Mouse (Mus musculus): ENCODE measurements at regions not wholly inside any gene's neighbourhood (a gene's known extent, or its start where the extent isn't known, plus 50 kb on each side); places are given as distances from the start of the nearest gene placed in this dataset.

DNA sequence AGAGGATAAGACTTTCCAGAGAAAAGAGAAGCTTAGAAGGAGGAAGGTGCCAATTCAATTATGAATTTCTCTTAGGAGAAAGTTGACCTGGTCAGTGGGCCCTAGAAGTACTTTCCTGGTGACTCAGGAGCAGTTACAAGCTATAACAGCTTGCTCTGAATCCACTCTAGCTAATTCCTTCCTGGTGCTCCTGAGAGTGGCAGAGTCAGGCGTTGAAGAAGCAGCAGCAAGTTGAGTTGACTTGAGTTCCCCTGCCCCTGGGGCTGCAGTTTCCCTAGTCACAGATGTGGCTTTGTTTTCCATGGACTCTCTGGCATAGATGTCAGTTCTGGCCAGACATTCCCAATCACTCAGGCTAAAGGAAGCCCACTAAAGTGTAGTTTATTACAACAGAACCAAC is 85.9 kb downstream of the Osr1 start:
- DNase-seq (ENCODE audit: low spot score) (no peak), ATAC-seq (ENCODE audit: low FRiP score) (no peak)
- Histone ChIP-seq H3K27me3 (ENCODE audit: insufficient read depth, low read length) (no peaks in the 10 kb centered on the region), H3K4me2 (ENCODE audit: low read depth, low read length, poor library complexity, severe bottlenecking) (no peak overlapping the region), H3K4me3 (ENCODE audit: low read depth, low read length) (no peak overlapping the region), H3K36me3 (ENCODE audit: insufficient read depth, low read length) (no peaks in the 10 kb centered on the region), H3K9me3 (ENCODE audit: low read length) (no peaks in the 10 kb centered on the region), H3K4me1 (ENCODE audit: insufficient read depth, low read length) (no peaks in the 10 kb centered on the region), H3K9ac (replicated peaks; ENCODE audit: low read length, poor library complexity, severe bottlenecking) (no peak overlapping the region), H3K27ac (ENCODE audit: low read depth, low read length) (no peak overlapping the region)
- WGBS = 29% methylated on average over 1 of the region's 1 CpGs
- TF ChIP-seq CTCF (IDR thresholded peaks at IDR 0.05) = no peak

- TF ChIP-seq CTCF (IDR thresholded peaks at IDR 0.05) = no peak
- H3K36me3 ChIP-seq (ENCODE audit: insufficient read depth, low read length) = no peaks in the 10 kb centered on the region
- H3K4me1 ChIP-seq (ENCODE audit: insufficient read depth, low read length) = no peaks in the 10 kb centered on the region
- H3K27ac ChIP-seq (ENCODE audit: low read depth, low read length) = no peak overlapping the region
- H3K9ac ChIP-seq (replicated peaks; ENCODE audit: low read length, poor library complexity, severe bottlenecking) = no peak overlapping the region
- 73% methylated on average over 3 of the region's 3 CpGs for WGBS
- no peaks in the 10 kb centered on the region for H3K27me3 ChIP-seq (ENCODE audit: insufficient read depth, low read length)
- no peak overlapping the region for H3K4me2 ChIP-seq (ENCODE audit: low read depth, low read length, poor library complexity, severe bottlenecking)
- no peak overlapping the region for H3K4me3 ChIP-seq (ENCODE audit: low read depth, low read length)
- H3K9me3 ChIP-seq (ENCODE audit: low read length) = no peaks in the 10 kb centered on the region
- ATAC-seq (ENCODE audit: low FRiP score) = no peak
- no peak for DNase-seq (ENCODE audit: low spot score)
Measured at GRCm38 (mm10) chr12:9656324-9656723, 86.4 kb downstream of the Osr1 start.

DNA sequence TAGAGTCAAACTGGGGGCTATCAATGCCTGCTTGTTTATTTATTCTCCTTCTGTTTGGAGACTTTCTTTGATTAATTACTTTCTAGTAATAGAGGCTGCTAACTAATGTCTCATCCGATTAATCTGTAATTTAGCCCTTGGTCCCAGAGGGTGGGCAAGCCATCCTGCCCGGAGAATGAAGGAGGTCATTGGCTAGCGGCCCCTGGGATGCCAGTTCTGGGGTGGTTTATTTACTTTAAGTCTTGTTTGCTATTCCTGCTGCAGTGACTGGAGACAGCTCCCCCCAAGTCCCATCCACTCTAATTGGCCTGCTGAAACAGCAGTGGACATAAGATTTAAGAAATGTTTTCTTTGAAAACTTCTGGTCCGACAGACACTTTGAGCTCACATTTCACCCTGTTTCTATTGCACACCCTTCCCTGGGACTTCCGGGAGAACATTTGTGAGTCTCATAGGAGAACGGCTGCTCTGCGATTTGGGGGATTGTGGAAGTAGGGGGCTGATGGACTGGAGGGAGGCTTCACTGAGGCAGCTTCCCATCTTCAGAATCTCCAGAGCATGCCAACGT is 87.4 kb downstream of the Osr1 start:
- H3K36me3 ChIP-seq (ENCODE audit: insufficient read depth, low read length) = no peaks in the 10 kb centered on the region
- no peak for TF ChIP-seq CTCF (IDR thresholded peaks at IDR 0.05)
- H3K27ac ChIP-seq (ENCODE audit: low read depth, low read length) = no peak overlapping the region
- DNase-seq (ENCODE audit: low spot score) (no peak), ATAC-seq (ENCODE audit: low FRiP score) (no peak)
- no peaks in the 10 kb centered on the region for H3K4me1 ChIP-seq (ENCODE audit: insufficient read depth, low read length)
- H3K4me3 ChIP-seq (ENCODE audit: low read depth, low read length) = no peak overlapping the region
- no peaks in the 10 kb centered on the region for H3K9me3 ChIP-seq (ENCODE audit: low read length)
- H3K27me3 ChIP-seq (ENCODE audit: insufficient read depth, low read length) = no peaks in the 10 kb centered on the region
- H3K4me2 ChIP-seq (ENCODE audit: low read depth, low read length, poor library complexity, severe bottlenecking) = no peak overlapping the region
- H3K9ac ChIP-seq (replicated peaks; ENCODE audit: low read length, poor library complexity, severe bottlenecking) = no peak overlapping the region
- WGBS = 81% methylated on average over 8 of the region's 8 CpGs

DNA sequence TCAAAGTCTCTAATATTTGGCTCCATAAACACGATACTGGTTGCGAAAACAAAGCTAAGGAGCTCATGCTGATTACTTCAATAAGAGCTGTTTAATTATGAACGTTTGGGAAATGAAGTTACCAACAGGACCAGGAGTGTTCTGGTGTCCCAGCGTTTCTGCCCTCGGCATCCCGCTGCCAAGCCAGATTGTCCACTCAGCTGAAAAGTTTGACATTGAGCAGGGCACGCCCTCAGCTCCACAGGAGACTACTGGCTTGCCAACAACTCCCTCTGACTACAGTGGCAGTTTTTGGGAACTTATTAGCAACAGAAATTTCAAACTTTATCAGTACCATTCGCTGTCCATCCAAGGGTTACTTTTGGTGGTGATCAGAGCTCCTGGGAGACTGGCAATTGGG is 87.9 kb downstream of the Osr1 start:
- no peaks in the 10 kb centered on the region for H3K36me3 ChIP-seq (ENCODE audit: insufficient read depth, low read length)
- no peaks in the 10 kb centered on the region for H3K27me3 ChIP-seq (ENCODE audit: insufficient read depth, low read length)
- no peak for ATAC-seq (ENCODE audit: low FRiP score)
- H3K4me3 ChIP-seq (ENCODE audit: low read depth, low read length) = no peak overlapping the region
- peak; percentile 45 for DNase-seq (ENCODE audit: low spot score)
- WGBS = 76% methylated on average over 8 of the region's 8 CpGs
- no peak for TF ChIP-seq CTCF (IDR thresholded peaks at IDR 0.05)
- H3K27ac ChIP-seq (ENCODE audit: low read depth, low read length) = no peak overlapping the region
- H3K4me2 ChIP-seq (ENCODE audit: low read depth, low read length, poor library complexity, severe bottlenecking) = no peak overlapping the region
- no peaks in the 10 kb centered on the region for H3K9me3 ChIP-seq (ENCODE audit: low read length)
- H3K4me1 ChIP-seq (ENCODE audit: insufficient read depth, low read length) = no peaks in the 10 kb centered on the region
- H3K9ac ChIP-seq (replicated peaks; ENCODE audit: low read length, poor library complexity, severe bottlenecking) = no peak overlapping the region

DNA sequence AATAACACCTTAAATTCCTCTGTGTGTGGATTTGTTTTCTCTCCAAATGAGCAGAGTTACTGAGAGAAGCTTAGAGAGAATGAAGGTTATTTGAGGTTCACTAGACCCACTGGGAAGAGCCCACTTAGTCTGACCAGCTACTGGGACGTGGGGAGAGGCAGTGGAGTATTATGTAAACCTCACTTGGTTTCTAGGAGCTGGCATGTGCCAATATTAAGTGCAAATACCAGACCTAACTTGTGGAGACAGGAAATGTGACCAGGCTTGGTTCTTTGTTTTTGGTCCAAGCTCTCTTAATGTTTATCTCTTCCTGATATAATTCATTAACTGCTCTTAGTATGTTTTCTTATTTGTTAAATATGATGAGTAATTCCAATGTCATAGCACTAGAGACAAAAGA is 90.4 kb downstream of the Osr1 start:
- Histone ChIP-seq H3K9ac (replicated peaks; ENCODE audit: low read length, poor library complexity, severe bottlenecking) (no peak overlapping the region), H3K4me3 (ENCODE audit: low read depth, low read length) (no peak overlapping the region), H3K4me1 (ENCODE audit: insufficient read depth, low read length) (no peaks in the 10 kb centered on the region), H3K4me2 (ENCODE audit: low read depth, low read length, poor library complexity, severe bottlenecking) (no peak overlapping the region), H3K27me3 (ENCODE audit: insufficient read depth, low read length) (no peaks in the 10 kb centered on the region), H3K36me3 (ENCODE audit: insufficient read depth, low read length) (no peaks in the 10 kb centered on the region), H3K27ac (ENCODE audit: low read depth, low read length) (no peak overlapping the region), H3K9me3 (ENCODE audit: low read length) (no peaks in the 10 kb centered on the region)
- no peak for TF ChIP-seq CTCF (IDR thresholded peaks at IDR 0.05)
- WGBS = 49% methylated on average over 1 of the region's 1 CpGs
- no peak for ATAC-seq (ENCODE audit: low FRiP score)
- DNase-seq (ENCODE audit: low spot score) = no peak

DNA sequence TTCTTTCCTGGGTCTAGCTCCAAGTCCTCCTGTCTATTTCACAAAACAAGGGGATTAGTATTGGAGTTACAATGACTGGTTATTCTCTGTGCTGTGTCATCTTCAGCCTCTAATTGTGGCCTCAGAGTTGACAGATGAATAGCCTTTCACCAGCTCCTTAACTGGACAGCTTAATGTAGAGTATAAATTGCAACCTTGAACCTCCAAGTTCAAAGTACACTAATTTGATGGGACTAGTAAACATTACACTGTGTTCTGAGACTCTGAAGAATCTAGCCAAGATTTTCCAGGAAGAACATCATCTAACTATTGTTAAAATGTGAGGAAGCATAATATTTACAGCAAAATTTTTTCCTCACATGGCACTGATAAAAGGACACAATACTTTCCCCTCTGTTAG is 118.9 kb downstream of the Osr1 start:
- Histone ChIP-seq H3K4me2 (ENCODE audit: low read depth, low read length, poor library complexity, severe bottlenecking) (no peak overlapping the region), H3K4me1 (ENCODE audit: insufficient read depth, low read length) (no peaks in the 10 kb centered on the region), H3K27me3 (ENCODE audit: insufficient read depth, low read length) (no peaks in the 10 kb centered on the region), H3K27ac (ENCODE audit: low read depth, low read length) (no peak overlapping the region), H3K36me3 (ENCODE audit: insufficient read depth, low read length) (no peaks in the 10 kb centered on the region), H3K4me3 (ENCODE audit: low read depth, low read length) (no peak overlapping the region), H3K9ac (replicated peaks; ENCODE audit: low read length, poor library complexity, severe bottlenecking) (no peak overlapping the region), H3K9me3 (ENCODE audit: low read length) (no peaks in the 10 kb centered on the region)
- DNase-seq (ENCODE audit: low spot score) = no peak
- no peak for TF ChIP-seq CTCF (IDR thresholded peaks at IDR 0.05)
- ATAC-seq (ENCODE audit: low FRiP score) = no peak
